Mouse (Mus musculus) heart, embryonic 16.5 days (tissue): ENCODE measurements around the gene Bms1. TPM values are rescaled to one million over a fixed set of nuclear protein-coding genes. Genes with fewer than 3 reads are reported as not detected.

ENCODE experiments used
- ATAC-seq: fragments of 200-750 bp; cut with Nextera tagmentation; replicated peaks from 2 replicates; pipeline ENCODE4 v1.8.0; 2017; ENCODE audit warnings: moderate number of reproducible peaks; ENCODE audit not compliant: insufficient read depth, low FRiP score; ENCODE audit errors: extremely low read depth
- H3K27ac ChIP-seq: fragments of 300-500 bp; sonication (generic); 2 replicates; pipeline ENCODE4 v1.5.1; 2014; ENCODE audit warnings: mild to moderate bottlenecking, low read length, control low read depth, moderate library complexity
- H3K27me3 ChIP-seq: fragments of 300-500 bp; sonication (generic); 2 replicates; pipeline ENCODE4 v1.6.1; 2014; ENCODE audit warnings: low read length, mixed read lengths; ENCODE audit not compliant: control insufficient read depth, insufficient read depth
- H3K36me3 ChIP-seq: fragments of 300-500 bp; sonication (generic); 2 replicates; pipeline ENCODE4 v1.6.1; 2014; ENCODE audit not compliant: control insufficient read depth, insufficient read depth
- H3K4me1 ChIP-seq: fragments of 300-500 bp; sonication (generic); 2 replicates; pipeline ENCODE4 v1.6.1; 2014; ENCODE audit warnings: low read length, mixed read lengths; ENCODE audit not compliant: control insufficient read depth, insufficient read depth
- H3K4me2 ChIP-seq: fragments of 300-500 bp; sonication (generic); 2 replicates; pipeline ENCODE4 v1.6.1; 2014; ENCODE audit warnings: low read depth, mild to moderate bottlenecking, control low read depth, low read length
- H3K4me3 ChIP-seq: fragments of 300-500 bp; sonication (generic); 2 replicates; pipeline ENCODE4 v1.5.1; 2014; ENCODE audit warnings: mild to moderate bottlenecking, control low read depth, low read length
- H3K9ac ChIP-seq: fragments of 300-500 bp; sonication (generic); 2 replicates; pipeline ENCODE4 v1.6.1; 2014; ENCODE audit warnings: low read length, control low read depth
- H3K9me3 ChIP-seq: fragments of 300-500 bp; sonication (generic); replicated peaks from 2 replicates; pipeline ENCODE4 v1.6.1; 2016; ENCODE audit warnings: low read length; ENCODE audit not compliant: control insufficient read depth
- WGBS: fragments of 180-500 bp; shearing (Covaris S2); extraction: QIAGEN DNeasy Blood & Tissue Kit; methylation state at CpG from one replicate; pipeline ENCODE4 v1.1.7; 2014; 5-methylcytosine and 5-hydroxymethylcytosine counted together
- microRNA-seq: library from miRNA; unstranded; fragments of <30 nt; microRNA quantifications from one replicate; pipeline ENCODE4, GENCODE M21; 2017
- polyA plus RNA-seq: library from polyadenylated mRNA; unstranded; fragments of >200 nt; fragmentation: Nextera tagmentation; extraction: Ambion mirVana; gene quantifications from 2 replicates; pipeline ENCODE4 v1.2.1, GENCODE M21; 2015

Gene Bms1
- polyA plus RNA-seq, 1 experiment from 2014 or later: 22.2 TPM

DNA sequence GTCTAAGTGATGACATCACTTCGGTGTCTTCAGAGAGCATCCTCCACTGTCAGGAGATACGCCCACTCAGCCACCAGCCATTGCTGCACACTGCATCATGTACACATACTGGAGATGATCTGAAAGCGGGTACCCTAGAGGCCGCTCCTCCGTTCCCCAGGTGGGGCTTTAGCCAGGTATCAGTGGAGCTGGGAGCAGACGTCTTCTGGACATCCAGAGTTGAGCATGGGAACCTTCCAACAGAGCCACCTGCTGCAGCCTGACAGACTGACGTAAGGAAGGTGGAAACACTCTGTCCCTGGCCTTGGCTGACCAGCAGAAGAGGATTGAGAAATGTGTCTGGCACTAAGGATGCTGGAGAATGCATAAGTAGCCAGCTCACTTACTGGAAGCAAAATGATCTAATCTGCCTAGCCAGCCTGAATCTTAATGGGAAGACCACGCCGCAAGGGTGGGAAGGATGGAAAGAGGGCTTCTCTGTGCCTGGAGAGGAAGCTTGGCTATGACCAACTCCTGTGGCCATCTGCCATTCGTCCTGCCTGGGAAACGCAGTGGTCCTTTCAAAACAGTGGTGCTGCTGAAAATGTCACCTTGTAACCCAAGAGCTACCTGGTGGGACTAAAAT lies 77.3 kb downstream of the Bms1 start:
- no peak overlapping the region for H3K9ac ChIP-seq

DNA sequence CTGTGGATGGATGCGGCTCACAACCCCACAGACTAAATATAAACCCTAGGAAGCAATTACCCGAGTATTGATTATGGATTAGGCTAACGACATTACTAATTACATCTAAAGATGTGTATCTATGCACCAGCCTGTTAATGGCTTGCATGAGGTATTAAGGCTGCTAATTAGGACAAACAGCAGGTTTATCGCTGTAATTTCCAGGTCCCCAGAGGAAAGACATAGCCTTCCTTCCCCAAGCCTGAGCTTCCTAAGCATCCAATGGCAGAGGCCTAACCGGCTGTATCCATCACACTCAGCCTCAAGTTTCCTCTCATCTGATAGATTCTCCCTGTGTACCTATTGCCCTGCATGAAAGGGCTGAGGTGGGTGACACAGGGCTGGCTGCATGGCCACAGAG lies 81.6 kb downstream of the Bms1 start:
- no peak overlapping the region for H3K4me3 ChIP-seq
- no peak for ATAC-seq
- H3K9me3 ChIP-seq: no peaks in the 10 kb centered on the region
- no peak overlapping the region for H3K9ac ChIP-seq
- no peaks in the 10 kb centered on the region for H3K27me3 ChIP-seq
- 82% methylated on average over 5 of the region's 5 CpGs for WGBS
- no peaks in the 10 kb centered on the region for H3K36me3 ChIP-seq
- H3K27ac ChIP-seq: no peak overlapping the region
- H3K4me1 ChIP-seq: no peaks in the 10 kb centered on the region
- no peak overlapping the region for H3K4me2 ChIP-seq

More for the DNA sequence above, 77.3 kb downstream of the Bms1 start:
- Histone ChIP-seq H3K9me3 (0 out of 2 replicates have a peak, but pooled peaks cover 3% of the 10 kb centered on the region), H3K4me2 (no peak overlapping the region), H3K36me3 (no peaks in the 10 kb centered on the region), H3K27me3 (no peaks in the 10 kb centered on the region), H3K4me1 (no peaks in the 10 kb centered on the region), H3K4me3 (no peak overlapping the region), H3K27ac (no peak overlapping the region)
- ATAC-seq: no peak
- WGBS: 85% methylated on average over 11 of the region's 11 CpGs

- Histone ChIP-seq H3K4me1 (no peaks in the 10 kb centered on the region), H3K9me3 (no peaks in the 10 kb centered on the region), H3K9ac (no peak overlapping the region), H3K4me2 (no peak overlapping the region), H3K27ac (no peak overlapping the region), H3K27me3 (no peaks in the 10 kb centered on the region), H3K36me3 (no peaks in the 10 kb centered on the region), H3K4me3 (no peak overlapping the region)
- 58% methylated on average over 14 of the region's 14 CpGs for WGBS
- ATAC-seq: no peak
Measured at GRCm38 (mm10) chr6:118336541-118337480, 82.5 kb downstream of the Bms1 start.

- H3K4me2 ChIP-seq: no peak overlapping the region
- no peak for ATAC-seq
- no peak overlapping the region for H3K4me3 ChIP-seq
- WGBS: 66% methylated on average over 5 of the region's 5 CpGs
- no peaks in the 10 kb centered on the region for H3K36me3 ChIP-seq
- no peak overlapping the region for H3K9ac ChIP-seq
- H3K4me1 ChIP-seq: no peaks in the 10 kb centered on the region
- no peaks in the 10 kb centered on the region for H3K9me3 ChIP-seq
- H3K27ac ChIP-seq: no peak overlapping the region
- no peaks in the 10 kb centered on the region for H3K27me3 ChIP-seq
Measured at GRCm38 (mm10) chr6:118335934-118336450, 83.3 kb downstream of the Bms1 start.

- 83% methylated on average over 9 of the region's 9 CpGs for WGBS
- no peaks in the 10 kb centered on the region for H3K36me3 ChIP-seq
- no peak overlapping the region for H3K4me3 ChIP-seq
- H3K4me2 ChIP-seq: no peak overlapping the region
- no peaks in the 10 kb centered on the region for H3K27me3 ChIP-seq
- H3K27ac ChIP-seq: no peak overlapping the region
- ATAC-seq: no peak
- no peak overlapping the region for H3K9ac ChIP-seq
- no peaks in the 10 kb centered on the region for H3K4me1 ChIP-seq
- no peaks in the 10 kb centered on the region for H3K9me3 ChIP-seq
Measured at GRCm38 (mm10) chr6:118333861-118334260, 85.4 kb downstream of the Bms1 start.

Small RNA genes within 50 kb of the gene (microRNA-seq; reads per million reads assigned to microRNA genes)
- not detected for gene Gm25953

Other genes starting within 250 kb of the Bms1 start
- 0.34 and 0.36 TPM in 2 replicates for gene Ret, start 221.8 kb downstream of the Bms1 start, polyA plus RNA-seq
- 4.0 and 4.3 TPM in 2 replicates for gene Zfp248, start 36.1 kb upstream of the Bms1 start, polyA plus RNA-seq
- gene Zfp9, start 59.8 kb upstream of the Bms1 start, polyA plus RNA-seq: 5.4 TPM in 2 replicates
- 6.6 and 11.4 TPM in 2 replicates for gene Ankrd26, start 142.8 kb upstream of the Bms1 start, polyA plus RNA-seq